Mouse (Mus musculus): ENCODE measurements around the gene Tmem245.
"Not testable (repeated sequence)": the region's sequence is repeated elsewhere in the genome, so short reads cannot be mapped to it uniquely, and the experiment has no call there.

Gene Tmem245

GRCm38 (mm10) chr4:56922229-56922628 is 25.0 kb downstream of the Tmem245 start:
- DNase-seq, result no peak

- DNase-seq, result no peak
These were observed 31.4 kb downstream of the Tmem245 start for GRCm38 (mm10) chr4:56915732-56916325.

DNA sequence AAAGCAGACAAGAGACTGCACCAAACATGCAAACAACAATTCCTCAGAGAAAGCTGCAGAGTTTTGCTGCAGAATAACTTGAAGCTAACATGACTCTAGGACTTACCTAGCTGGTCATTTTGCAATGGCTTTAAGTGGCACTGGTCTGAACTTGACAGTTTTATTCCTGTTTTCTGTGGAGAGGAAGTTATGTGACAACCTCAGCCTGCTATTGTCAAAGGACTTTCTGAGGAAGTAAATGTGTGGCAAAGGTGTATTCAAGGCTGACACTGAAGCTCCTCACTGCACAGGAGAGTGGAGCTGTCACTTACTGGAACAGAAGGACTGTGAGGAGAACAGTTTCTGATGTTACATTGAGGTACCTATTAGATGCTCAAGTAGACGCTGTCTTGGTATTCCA is 32.5 kb downstream of the Tmem245 start:
- DNase-seq, result no peak

DNA sequence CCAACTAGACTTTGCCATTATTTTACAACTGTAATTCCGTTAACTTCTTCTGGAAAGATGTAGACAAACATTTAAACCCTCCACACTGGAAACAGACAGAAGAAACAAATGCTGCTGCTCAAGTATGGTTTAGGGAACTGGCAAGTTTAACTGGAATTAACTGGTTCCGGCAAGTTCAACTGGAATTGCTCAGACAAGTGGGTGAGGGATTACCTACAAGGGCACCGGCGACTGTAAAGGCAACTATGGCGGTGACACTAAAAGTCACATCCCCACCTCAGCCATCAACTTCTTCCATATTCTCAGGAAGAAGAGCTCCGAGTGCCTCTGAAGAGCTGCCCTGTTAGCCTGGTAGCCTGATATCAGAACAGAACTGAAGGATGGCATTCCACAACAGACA is 32.9 kb downstream of the Tmem245 start:
- no peak for DNase-seq

DNA sequence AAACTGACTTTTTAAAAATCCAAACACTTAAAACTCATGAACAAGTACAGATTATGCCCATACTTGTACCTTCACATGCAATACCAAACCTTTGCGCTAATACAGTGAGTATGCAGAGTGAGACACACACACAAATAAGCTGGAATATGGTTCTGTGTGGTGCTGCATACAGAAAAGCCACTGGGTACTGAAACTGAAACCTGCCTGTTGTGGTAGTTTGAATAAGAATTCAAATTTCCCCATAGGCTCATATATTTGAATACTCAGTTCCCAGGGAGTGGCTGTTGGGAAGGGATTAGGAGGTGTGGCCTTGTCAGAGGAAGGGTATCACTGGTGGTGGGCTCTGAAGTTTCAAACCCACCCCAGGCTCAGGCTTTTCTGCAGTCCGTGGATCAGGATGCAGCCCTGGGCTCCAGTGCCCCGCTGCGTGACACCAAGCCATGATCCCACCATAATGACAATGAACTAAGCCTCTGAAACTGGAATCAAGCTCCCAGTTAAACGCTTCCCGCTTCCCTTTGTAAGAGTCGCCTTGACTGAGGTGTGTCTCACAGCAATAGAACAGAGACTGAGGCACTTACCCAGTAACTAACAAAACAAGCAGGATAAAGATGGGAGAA is 34.7 kb downstream of the Tmem245 start:
- DNase-seq, result no peak

GRCm38 (mm10) chr4:56909568-56909967 is 37.7 kb downstream of the Tmem245 start:
- DNase-seq, result peak; percentile 30

DNA sequence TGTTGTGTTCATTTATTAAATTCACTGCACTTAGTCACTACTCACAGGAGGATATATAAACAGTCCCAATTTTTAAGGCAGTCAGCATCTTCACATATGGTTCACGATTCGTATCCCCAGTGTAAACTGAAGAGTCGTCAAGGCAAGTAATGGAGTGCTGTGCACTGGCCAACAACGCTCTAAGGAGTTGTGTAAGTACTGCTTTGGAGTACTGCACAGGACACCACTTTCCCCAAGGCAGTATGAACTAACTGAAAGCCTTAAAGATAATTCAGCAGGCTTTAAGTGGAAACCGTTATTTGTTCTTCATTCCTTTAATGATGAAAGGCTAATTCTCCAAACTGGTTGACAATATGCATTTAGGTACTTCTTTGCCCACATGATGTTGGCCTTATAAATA is 39.6 kb downstream of the Tmem245 start:
- DNase-seq, result no peak

GRCm38 (mm10) chr4:56906926-56907325 is 40.3 kb downstream of the Tmem245 start:
- DNase-seq, result no peak

DNA sequence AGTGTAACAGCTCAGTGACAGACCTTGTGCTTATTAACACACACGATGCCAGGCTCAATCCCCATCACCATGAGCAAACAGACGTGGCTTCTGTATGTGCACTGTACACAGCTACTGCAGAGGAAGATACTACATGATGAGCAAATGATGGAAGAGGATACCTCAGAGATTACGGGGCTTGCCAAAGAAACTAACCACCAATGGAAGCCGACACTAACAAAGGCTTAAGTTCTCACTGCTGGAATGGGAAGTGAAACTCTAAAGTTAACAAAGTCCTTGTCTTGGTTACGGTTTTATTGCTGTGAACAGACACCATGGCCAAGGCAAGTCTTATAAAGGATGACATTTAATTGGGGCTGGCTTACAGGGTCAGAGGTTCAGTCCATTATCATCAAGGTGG is 41.7 kb downstream of the Tmem245 start:
- DNase-seq, result no peak

- no peak for DNase-seq
These were observed 45.6 kb downstream of the Tmem245 start for GRCm38 (mm10) chr4:56901671-56902070.

- DNase-seq, result no peak
These were observed 48.0 kb downstream of the Tmem245 start for GRCm38 (mm10) chr4:56899216-56899615.

DNA sequence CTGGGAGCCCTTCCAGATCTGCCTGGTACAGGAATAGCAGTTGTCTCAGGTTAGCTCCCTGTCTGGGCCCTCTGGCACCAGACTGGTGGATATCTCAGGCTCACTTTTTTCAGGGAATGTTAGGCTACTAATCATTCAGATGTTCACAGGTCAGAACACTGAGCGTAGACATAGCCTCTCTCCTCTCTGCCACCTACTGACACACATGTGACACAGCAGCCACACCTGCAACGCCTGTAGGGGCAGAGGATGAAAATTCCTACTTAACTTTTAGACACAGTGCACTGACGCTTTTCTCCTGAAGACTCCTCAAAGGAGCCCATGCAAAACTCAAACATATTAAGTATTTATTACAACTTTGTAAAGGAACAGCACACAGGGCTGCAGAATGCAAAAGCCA is 49.7 kb downstream of the Tmem245 start:
- DNase-seq, result no peak

DNA sequence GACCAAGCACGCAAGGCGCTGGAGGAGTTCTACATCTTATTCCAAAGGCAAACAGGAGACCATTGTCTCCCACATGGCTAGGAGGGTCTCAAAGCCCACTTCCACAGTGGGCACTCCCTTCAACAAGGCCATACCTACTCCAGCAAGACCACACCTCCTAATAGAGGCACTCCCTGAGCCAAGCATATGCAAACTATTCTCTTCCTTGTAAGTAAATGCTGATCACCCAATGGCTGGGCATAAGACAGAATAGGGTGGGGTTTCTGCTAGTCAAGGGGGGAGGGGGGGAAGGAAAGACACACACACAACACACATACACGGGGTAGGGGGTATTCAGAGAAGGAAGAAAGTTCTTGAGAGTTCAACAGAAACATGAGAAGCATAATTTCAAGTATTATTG is 53.0 kb downstream of the Tmem245 start:
- no peak for DNase-seq

- DNase-seq, result no peak
These were observed 54.6 kb downstream of the Tmem245 start for GRCm38 (mm10) chr4:56892501-56893115.

DNA sequence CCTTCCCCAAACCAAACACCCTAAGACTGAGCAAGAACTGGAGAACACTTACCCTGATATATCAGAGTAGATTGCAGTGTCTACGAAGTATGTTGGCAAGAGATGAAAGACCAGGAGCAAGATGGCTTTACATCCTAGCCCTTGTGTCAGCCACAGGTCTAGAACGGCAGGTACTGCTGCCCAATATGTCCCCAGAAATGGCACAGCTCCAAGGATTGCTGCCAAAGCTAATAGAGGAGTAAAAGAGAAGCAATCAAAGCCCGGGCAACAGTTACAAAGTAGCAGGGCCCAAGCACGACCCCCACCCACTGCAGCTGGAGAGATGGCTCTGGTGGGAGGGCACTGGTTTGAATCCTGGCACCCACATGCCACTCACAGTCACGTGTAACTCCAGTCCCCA is 58.8 kb downstream of the Tmem245 start:
- DNase-seq, result no peak

DNA sequence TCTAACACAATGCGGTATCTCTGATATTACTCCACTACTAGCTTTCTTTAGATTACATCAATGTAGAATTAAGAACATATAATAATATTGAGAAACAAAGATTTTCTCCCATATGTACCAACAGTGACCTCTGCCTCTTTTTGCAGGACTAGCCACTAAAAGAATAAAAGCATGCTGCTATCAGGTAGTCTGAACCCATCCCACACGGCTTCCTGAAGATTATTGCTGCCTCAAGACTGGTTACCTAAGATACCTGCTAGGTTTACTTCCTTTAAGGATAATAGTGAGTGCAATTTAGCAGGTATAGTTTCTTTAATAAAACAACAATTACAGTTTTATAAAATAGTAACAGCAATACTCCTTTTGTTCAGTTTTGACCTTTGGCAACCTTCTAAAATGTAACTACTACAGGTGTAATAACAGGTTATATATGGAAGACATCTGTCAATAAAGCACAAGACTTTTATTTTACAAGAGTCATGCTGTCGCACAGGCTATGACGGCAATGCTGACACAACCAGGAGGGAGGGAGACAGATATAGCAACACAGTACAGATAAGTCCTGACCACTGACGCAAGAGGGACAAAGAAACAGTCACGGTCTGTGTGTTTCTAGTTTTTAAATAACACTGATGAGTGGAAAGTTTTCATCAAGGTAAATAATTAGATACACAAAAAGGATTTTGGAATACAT is 60.8 kb downstream of the Tmem245 start:
- DNase-seq, result no peak

DNA sequence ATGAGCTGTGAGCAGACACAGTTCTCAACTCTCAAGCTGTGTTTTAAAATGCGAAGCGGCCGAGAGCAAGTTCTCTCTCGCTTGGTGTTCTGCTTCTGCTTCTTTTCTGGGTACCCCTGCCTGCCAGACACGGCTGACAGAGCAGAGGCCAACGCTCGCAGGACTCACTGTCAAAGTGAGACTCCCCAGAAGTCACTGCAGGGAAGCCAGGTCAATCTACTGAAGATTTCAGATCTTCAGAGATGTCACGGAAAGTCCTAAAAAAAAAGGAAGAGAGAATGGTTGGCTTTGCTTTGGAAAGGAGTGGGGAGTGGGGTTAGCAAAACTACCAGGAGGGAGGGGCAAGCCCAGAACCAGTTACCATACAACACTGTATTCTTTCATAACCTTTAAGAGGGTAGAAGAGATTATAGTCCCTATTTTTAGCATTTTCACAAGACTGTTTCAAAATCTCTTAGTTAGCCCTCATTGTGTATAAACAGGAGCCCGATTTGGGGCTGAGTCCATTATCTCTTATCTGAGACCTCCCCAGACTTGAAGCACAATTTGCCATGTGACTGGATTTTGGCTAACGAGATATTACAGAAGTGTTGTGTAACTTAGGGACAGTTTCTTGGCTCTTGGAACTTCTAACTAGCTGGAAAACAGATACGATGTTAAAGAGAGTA is 67.1 kb downstream of the Tmem245 start:
- DNase-seq, result no peak

DNA sequence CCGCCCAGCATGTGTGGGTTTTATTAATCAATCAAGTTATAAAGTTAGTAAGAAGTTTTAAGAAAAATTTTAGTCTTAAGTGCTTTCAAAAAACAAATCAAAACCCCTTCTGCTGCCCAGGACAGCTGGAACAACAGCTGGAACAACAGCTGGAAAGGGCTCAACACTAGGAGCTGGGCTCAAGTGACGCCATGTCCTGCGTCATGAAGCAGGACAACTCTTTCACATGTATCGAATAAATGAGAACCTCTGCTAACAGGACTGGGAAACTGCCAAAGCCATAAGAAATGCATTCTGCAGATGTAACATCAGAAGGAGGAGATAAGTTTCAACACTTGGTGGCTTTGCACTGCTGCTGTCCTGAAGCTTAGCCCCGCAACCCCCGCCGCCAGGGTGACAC is 68.3 kb downstream of the Tmem245 start:
- no peak for DNase-seq

DNA sequence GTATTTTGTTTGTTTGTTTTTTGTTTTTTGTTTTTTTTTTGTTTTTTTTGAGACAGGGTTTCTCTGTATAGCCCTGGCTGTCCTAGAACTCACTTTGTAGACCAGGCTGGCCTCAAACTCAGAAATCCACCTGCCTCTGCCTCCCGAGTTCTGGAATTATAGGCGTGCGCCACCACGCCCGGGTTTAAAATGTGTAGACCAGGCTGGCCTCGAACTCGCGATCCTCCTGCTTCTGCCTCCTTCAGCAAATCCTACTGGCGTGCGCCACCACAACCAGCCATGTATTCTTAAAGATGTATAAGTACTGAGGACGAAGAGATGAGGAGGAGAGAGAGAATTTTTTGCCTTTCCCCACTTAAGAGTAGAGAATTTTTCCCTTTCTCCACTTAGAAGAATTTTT is 76.7 kb downstream of the Tmem245 start:
- not testable (repeated sequence) for DNase-seq

- DNase-seq, result no peak
These were observed 79.5 kb downstream of the Tmem245 start for GRCm38 (mm10) chr4:56867761-56868160.

- no peak for DNase-seq
These were observed 81.3 kb downstream of the Tmem245 start for GRCm38 (mm10) chr4:56865971-56866370.

DNA sequence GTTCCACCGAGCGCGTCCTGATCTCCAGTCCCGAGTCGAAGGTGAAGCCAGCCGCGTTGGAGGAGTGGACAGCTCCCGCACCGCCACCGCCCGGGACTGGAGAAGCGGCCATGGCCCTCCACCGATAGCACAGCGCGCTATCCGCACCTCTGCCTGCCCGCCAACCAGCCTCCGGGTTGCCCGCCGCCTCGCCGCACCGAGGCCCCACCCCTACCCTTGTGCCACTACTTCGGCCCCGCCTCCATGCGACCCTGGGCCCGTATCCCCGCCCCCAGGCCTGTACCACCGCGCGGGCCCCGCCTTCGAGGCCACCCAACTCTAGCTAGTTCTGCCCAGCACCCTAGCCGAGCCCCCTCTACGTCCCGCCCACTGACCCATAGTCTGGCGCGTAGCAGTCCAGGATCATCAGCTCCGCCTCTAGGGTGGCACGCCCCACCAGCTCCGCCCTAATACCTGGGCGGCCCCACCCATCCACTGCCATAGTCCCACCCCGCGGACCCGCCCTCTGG is 82.2 kb downstream of the Tmem245 start, which contains the start of gene Ctnnal1:
TSS of gene Ctnnal1 (minus strand) at position 186 of the 509 bp plus-strand sequence.
- DNase-seq, result peak; percentile 89

GRCm38 (mm10) chr4:56864417-56865001 is 82.7 kb downstream of the Tmem245 start:
- peak; percentile 28 for DNase-seq
